Mouse (Mus musculus): ENCODE results near the gene Trpc4.

Gene Trpc4

DNA sequence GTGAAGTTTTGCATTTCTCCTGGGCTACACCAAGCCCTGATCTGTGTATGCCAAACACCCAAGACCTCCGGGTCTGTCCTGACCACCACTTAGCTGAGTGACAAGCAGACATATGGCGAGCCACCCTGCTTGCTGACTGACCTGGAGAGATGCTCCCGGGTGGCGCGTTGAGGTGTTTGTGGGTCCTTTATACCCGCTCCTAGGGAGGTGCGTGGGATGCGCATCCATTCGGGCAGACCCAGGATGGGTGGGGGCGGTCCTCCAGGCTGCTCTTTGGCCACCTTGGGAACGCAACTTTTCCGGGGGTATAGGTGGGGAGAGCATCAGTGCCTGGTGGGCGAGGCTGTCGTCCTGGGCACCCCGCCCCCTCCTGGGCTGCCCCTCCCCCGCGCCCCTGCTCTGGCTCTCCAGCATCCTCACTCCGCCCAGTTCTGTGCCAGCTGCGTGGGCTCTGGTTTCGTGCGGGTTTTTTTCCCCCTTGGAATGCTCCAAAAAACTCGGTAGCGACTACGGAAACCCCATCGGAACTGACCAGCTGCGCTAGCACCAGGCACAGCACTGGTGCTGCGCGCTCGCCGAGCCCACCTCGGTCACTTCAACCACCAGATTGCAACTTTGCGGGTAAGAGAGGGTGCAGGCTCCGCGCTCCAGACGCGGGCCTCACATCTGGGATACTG lies at the start of gene Trpc4:
Trpc4 (plus strand) TSS at position 397 of the 677 bp plus-strand sequence.
- DNase-seq, result no peak

GRCm38 (mm10) chr3:54111489-54111888 lies 44.3 kb upstream of the Trpc4 start:
- DNase-seq, result no peak

- no peak for DNase-seq
Measured at GRCm38 (mm10) chr3:54135376-54135775, 20.5 kb upstream of the Trpc4 start.

GRCm38 (mm10) chr3:54141376-54141775 lies 14.5 kb upstream of the Trpc4 start:
- no peak for DNase-seq

DNA sequence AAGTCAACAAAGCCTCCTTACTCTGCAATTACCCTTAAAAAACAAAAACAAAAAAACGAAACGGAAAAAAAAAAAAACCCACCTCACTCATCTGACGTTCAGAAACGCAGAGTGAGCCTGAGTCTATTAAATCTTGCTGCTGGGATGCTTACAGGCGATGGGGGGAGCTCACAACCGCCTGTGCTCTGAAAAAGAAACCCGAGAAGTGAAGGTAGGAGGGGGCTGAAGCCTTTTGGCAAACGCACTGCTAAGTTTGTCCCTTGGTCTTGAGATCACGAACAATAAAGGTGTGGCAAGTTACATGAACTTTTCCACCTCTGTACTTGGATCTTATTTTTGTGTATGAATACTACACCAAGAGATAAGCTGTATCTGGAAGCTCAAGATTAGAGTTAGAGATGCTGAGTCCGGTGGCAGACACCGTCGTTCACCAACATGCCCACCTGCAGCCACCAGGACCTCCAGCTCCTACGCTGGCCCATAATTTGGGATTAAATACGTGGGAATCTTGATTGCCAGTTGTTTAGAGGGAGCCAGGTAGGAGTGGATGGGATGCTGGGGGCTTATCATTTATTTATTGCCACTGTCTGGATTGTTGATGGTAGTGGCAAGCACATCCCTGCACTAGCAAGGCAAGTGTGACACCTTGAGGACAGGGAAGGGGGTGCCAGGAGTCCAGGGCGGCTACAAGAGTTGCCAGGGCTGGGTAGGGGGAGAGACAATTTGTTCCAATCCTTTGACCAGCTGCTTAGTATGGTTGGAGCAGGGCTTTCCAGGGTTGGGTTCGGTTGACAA lies 794 bp upstream of the Trpc4 start:
- DNase-seq, result no peak

DNA sequence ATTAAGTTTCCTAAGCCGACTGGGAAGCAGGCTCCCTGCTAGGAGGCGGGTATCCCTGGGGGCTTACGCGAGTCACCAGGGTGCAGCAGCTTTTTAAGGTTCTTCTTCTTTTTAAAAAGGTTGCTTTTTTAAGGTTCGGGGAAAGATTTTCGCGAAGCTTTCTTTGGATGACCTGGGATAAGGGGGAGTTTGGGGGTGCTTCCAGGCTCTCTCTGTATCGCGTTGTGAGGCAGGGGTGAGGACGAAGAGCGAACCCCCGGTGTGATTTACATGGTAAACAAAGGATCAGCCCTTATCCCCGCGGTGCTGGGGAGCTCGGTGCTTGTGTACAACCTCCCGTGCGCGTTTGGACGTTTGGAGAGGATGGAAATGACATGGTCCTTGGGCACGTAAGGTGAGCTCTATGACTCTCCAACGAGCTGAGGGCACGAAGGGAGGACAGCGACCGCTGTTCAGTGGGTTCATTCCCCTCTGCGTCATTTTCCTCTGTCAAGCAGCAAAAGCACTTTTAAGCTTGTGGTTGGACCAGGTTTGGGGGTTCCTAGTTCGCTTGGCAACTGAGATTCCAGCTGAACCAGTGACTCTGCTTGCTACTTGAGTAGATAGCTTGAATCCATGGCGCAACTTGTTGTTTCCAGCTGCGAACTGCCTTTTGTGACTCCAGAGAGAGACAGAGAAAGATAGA lies 623 bp downstream of the Trpc4 start:
- DNase-seq, result no peak

DNA sequence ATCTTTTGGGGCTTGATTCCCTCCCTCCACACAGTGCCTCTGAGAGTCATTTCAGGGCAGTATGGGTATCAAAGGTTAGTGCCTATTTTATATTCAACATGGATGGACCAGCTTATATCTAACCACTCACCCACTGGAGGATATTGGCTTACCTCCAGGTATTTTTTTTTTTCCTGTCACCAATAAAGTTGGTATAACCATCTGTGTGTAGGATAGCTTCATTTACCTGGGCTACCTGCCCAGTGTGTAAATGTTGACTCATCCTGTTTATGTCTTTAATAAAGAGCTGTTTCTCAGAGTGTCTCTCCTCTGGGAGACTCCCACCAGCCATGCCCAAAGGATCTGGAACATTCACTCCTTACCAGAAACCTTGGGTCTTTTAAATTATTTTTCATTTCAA lies 14.9 kb downstream of the Trpc4 start:
- no peak for DNase-seq

GRCm38 (mm10) chr3:54177296-54177695 lies 21.5 kb downstream of the Trpc4 start:
- DNase-seq, result no peak

DNA sequence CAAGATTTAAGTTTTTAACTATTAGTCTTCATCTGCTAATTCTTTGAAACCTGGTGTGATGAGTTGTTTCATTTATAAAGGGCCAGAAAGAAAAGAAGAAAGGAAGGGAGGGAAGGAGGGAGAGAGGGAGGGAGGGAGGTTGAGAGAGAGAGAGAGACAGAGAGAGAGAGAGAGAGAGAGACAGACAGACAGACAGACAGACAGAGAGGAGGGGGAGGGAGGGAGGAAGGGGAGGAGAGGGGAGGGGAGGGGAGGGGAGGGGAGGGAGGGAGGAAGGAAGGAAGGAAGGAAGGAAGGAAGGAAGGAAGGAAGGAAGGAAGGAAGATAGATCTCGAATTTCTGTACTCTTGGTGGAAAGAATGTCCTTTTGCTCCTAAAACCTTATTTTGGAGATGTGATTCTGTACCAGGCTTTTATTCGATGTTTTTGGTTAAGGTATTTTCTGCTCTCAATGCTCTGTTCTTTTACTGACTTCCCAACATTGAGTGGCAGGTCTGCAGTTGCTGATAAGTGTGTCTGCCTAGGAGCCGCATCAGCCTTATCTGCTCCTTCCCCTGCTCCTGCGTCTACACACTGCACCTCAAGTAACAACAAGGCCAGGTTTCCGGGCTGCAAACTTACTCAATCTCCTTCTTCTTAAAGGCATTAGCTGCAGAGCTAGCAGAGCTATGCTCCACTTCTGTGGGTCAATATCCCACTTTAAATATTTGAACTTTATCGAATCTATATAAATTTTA lies 35.3 kb downstream of the Trpc4 start:
- DNase-seq, result no peak

DNA sequence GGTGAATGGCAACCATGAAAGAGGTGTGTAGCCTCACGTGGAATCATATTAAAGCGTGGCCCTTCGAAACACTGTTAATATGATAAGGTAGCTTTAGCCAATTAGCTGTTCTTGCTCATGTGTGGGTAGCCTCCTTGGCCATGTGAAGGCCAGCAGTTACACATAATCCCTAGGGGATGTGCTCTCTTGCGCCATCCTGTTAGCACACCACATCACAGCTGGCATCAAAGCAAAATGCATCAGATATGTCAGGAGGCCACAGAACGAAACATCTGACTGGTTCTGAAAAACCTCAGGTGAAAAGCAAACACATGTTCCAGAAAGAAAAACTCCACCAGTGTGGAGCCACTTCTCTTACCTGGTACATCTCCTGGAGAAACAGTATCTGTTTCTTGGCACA lies 45.4 kb downstream of the Trpc4 start:
- DNase-seq, result no peak

- no peak for DNase-seq
Measured at GRCm38 (mm10) chr3:54204386-54204785, 48.6 kb downstream of the Trpc4 start.

- no peak for DNase-seq
Measured at GRCm38 (mm10) chr3:54210112-54210511, 54.3 kb downstream of the Trpc4 start.

GRCm38 (mm10) chr3:54211441-54211840 lies 55.6 kb downstream of the Trpc4 start:
- no peak for DNase-seq

DNA sequence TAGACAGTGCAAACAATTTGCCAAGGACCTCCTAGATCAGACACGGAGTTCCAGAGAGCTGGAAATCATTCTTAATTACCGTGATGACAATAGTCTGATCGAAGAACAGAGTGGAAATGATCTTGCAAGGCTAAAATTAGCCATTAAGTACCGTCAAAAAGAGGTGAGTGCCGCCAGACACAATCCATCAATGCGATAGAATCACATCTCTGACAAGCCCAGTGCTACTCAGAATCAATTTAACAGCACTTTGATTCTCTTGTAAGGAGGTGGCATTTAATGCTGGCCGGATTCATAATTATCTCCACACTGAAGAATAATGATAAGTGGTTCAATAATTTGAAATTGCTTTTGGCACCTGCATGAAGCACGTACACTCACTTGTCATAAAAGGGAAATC lies 66.7 kb downstream of the Trpc4 start:
- no peak for DNase-seq

DNA sequence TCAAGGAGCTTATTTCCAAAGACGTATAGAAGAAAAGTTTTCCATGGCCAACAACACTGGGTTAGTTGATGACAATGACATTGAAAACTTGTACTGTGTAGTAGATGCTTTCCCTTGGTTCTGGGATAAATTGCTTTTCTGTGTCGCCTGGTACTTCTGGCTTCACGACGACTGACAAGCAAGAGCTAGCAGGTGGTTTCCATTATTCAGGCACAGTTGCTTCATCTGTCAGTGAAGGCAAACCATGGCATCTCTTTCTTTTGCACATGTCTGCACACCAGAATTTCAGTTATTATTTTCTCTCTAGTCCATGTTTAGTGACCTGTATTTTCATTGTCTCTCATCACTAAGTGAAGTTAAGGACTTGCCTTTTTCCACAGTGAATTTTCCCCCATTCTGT lies 72.6 kb downstream of the Trpc4 start:
- no peak for DNase-seq

- no peak for DNase-seq
Measured at GRCm38 (mm10) chr3:54238891-54239290, 83.1 kb downstream of the Trpc4 start.

- no peak for DNase-seq
Measured at GRCm38 (mm10) chr3:54239426-54239825, 83.6 kb downstream of the Trpc4 start.

DNA sequence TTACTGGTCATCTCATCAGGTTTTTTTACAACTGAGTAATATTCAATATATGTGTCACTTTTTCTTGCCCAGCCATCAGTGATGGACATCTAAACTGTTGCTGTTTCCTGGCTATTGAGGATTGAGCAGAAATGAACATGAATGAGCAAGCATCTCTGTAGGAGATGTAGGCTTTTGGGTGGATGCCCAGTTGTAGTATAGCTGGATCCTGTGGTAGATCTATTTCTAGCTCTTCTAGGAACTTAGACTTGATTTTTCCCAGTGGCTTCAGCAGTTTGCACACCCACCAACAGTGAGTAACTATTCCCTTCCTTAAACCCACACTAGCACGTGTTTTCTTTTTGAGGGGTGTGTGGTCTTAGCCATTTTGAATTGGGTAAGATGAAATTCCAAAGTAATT lies 87.3 kb downstream of the Trpc4 start:
- no peak for DNase-seq

- no peak for DNase-seq
Measured at GRCm38 (mm10) chr3:54244729-54245465, 89.1 kb downstream of the Trpc4 start.

DNA sequence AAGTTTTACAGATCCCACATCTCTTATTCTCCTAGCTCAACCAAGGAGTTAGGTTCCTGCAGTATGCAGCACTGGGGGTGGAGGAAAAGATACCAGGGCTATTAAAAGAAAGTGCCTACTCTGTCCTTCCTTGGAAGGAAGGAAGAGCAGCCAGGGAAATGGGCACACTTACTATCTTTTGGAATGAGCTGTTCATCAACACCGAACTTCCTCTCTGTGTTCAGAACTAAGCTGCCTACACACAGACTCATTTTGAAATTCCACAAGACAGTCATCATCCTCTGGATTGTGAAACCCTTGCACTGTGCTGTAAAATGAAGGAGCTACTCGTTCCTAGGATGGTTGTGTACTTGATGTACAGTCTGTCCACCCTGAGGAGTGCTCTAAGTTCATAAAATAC lies 90.6 kb downstream of the Trpc4 start:
- DNase-seq, result no peak

- DNase-seq, result no peak
Measured at GRCm38 (mm10) chr3:54249311-54249710, 93.5 kb downstream of the Trpc4 start.

GRCm38 (mm10) chr3:54266943-54267342 lies 111.1 kb downstream of the Trpc4 start:
- DNase-seq, result no peak

DNA sequence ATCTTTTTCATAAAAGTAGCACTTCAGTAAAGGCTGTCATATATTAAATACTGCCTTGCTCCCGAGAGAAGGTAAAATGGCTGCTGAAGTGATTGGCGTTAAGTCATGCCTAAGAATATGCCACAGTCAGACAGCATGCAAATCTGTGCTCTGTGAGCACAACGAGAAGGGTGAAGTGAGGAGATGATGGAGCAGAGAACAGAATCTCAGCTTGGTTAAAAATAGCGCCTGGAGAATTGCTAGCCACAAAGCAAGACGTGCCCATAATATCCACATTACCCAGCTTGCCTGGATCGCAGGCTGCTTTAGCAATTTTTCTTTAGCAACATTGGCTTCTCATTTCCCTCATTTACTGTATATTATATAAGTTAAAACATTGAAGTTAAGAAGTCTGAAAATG lies 113.3 kb downstream of the Trpc4 start:
- no peak for DNase-seq
